Mouse (Mus musculus) heart, embryonic 13.5 days (tissue): ENCODE results near the gene Spata31d1d. TPM values are rescaled to one million over a fixed set of nuclear protein-coding genes. Genes with fewer than 3 reads are reported as not detected.
"Not testable (repeated sequence)": the region's sequence is repeated elsewhere in the genome, so short reads cannot be mapped to it uniquely, and the experiment has no call there.

Source experiments
- ATAC-seq: fragments of 200-750 bp; cut with Nextera tagmentation; 2 replicates; pipeline ENCODE4 v1.8.0; 2017; ENCODE audit warnings: moderate TSS enrichment; ENCODE audit not compliant: insufficient number of reproducible peaks, low FRiP score, low TSS enrichment; ENCODE audit errors: extremely low read depth
- H3K27ac ChIP-seq: fragments of 300-500 bp; sonication (generic); replicated peaks from 2 replicates; pipeline ENCODE4 v1.5.1; 2015; ENCODE audit warnings: moderate library complexity, mild to moderate bottlenecking, inconsistent platforms
- H3K27me3 ChIP-seq: fragments of 300-500 bp; sonication (generic); replicated peaks from 2 replicates; pipeline ENCODE4 v1.6.1; 2015; ENCODE audit warnings: mild to moderate bottlenecking, inconsistent platforms
- H3K36me3 ChIP-seq: fragments of 300-500 bp; sonication (generic); 2 replicates; pipeline ENCODE4 v1.6.1; 2015; ENCODE audit warnings: mild to moderate bottlenecking, inconsistent platforms
- H3K4me1 ChIP-seq: fragments of 300-500 bp; sonication (generic); 2 replicates; pipeline ENCODE4 v1.6.1; 2015; ENCODE audit warnings: inconsistent platforms
- H3K4me2 ChIP-seq: fragments of 300-500 bp; sonication (generic); 2 replicates; pipeline ENCODE4 v1.6.1; 2015; ENCODE audit warnings: inconsistent platforms, mild to moderate bottlenecking, moderate library complexity
- H3K4me3 ChIP-seq: fragments of 300-500 bp; sonication (generic); 2 replicates; pipeline ENCODE4 v1.5.1; 2015; ENCODE audit warnings: moderate library complexity, mild to moderate bottlenecking, inconsistent platforms
- H3K9ac ChIP-seq: fragments of 300-500 bp; sonication (generic); 2 replicates; pipeline ENCODE4 v1.6.1; 2015; ENCODE audit warnings: inconsistent platforms, mild to moderate bottlenecking, moderate library complexity
- H3K9me3 ChIP-seq: fragments of 300-500 bp; sonication (generic); 2 replicates; pipeline ENCODE4 v1.6.1; 2016; ENCODE audit warnings: inconsistent platforms
- WGBS: fragments of 180-500 bp; shearing (Covaris S2); methylation state at CpG from one replicate; pipeline ENCODE4 v1.1.7; 2015; ENCODE audit warnings: mixed read lengths; 5-methylcytosine and 5-hydroxymethylcytosine counted together
- polyA plus RNA-seq: library from polyadenylated mRNA; unstranded; fragments of >200 nt; fragmentation: Nextera tagmentation; extraction: Ambion mirVana; gene quantifications from 2 replicates; pipeline ENCODE4 v1.2.1, GENCODE M21; 2015

Gene Spata31d1d
- polyA plus RNA-seq, 1 experiment from 2014 or later: not detected

- H3K4me3 ChIP-seq: no peak overlapping the region
- H3K9me3 ChIP-seq: no peaks in the 10 kb centered on the region
- no peak overlapping the region for H3K9ac ChIP-seq
- WGBS: 78% methylated on average over 7 of the region's 7 CpGs
- peak overlapping the region; percentile 54; the same call in 1 of the 2 replicates for H3K27ac ChIP-seq
- no peak for ATAC-seq
- H3K4me1 ChIP-seq: peaks cover 5% of the 10 kb centered on the region; the same call in 1 of the 2 replicates
- H3K36me3 ChIP-seq: peaks cover 84% of the 10 kb centered on the region
- no peaks in the 10 kb centered on the region for H3K27me3 ChIP-seq
- no peak overlapping the region for H3K4me2 ChIP-seq
Measured at GRCm38 (mm10) chr13:59756906-59757305, 25.4 kb upstream of the Spata31d1d start.

GRCm38 (mm10) chr13:59750310-59750709, 18.8 kb upstream of the Spata31d1d start:
- peaks cover 25% of the 10 kb centered on the region for H3K36me3 ChIP-seq
- H3K4me2 ChIP-seq: no peak overlapping the region
- H3K27ac ChIP-seq: no peak overlapping the region
- peaks cover 2% of the 10 kb centered on the region; the same call in 1 of the 2 replicates for H3K4me1 ChIP-seq
- no peak for ATAC-seq
- no peaks in the 10 kb centered on the region for H3K9me3 ChIP-seq
- H3K9ac ChIP-seq: no peak overlapping the region
- no peak overlapping the region for H3K4me3 ChIP-seq
- no peaks in the 10 kb centered on the region for H3K27me3 ChIP-seq
- WGBS: 66% methylated on average over 12 of the region's 12 CpGs

GRCm38 (mm10) chr13:59746711-59747110, 15.2 kb upstream of the Spata31d1d start, which contains the start of gene 1700014D04Rik:
Gene 1700014D04Rik (minus strand): TSS chr13:59746752.
- Histone ChIP-seq H3K9me3 (no peaks in the 10 kb centered on the region), H3K4me1 (peaks cover 2% of the 10 kb centered on the region; the same call in 1 of the 2 replicates), H3K4me3 (no peak within 1 kb of the TSS), H3K36me3 (no peaks in the 10 kb centered on the region), H3K4me2 (no peak within 1 kb of the TSS), H3K9ac (no peak within 1 kb of the TSS), H3K27me3 (no peaks in the 10 kb centered on the region), H3K27ac (no peak within 1 kb of the TSS)
- no peak for ATAC-seq
- WGBS: 81% methylated on average over 9 of the region's 9 CpGs

GRCm38 (mm10) chr13:59746164-59746563, 14.6 kb upstream of the Spata31d1d start:
- no peak overlapping the region for H3K4me2 ChIP-seq
- no peak for ATAC-seq

GRCm38 (mm10) chr13:59745462-59745861, 13.9 kb upstream of the Spata31d1d start:
- no peak overlapping the region for H3K4me3 ChIP-seq
- no peaks in the 10 kb centered on the region for H3K9me3 ChIP-seq
- no peak overlapping the region for H3K4me2 ChIP-seq
- no peak overlapping the region for H3K9ac ChIP-seq
- no peaks in the 10 kb centered on the region for H3K27me3 ChIP-seq
- H3K27ac ChIP-seq: no peak overlapping the region
- H3K36me3 ChIP-seq: no peaks in the 10 kb centered on the region
- peaks cover 8% of the 10 kb centered on the region for H3K4me1 ChIP-seq
- ATAC-seq: no peak
- WGBS: 69% methylated on average over 6 of the region's 6 CpGs

More at GRCm38 (mm10) chr13:59746164-59746563, 14.6 kb upstream of the Spata31d1d start:
- no peaks in the 10 kb centered on the region for H3K9me3 ChIP-seq
- H3K36me3 ChIP-seq: no peaks in the 10 kb centered on the region
- H3K4me1 ChIP-seq: peaks cover 4% of the 10 kb centered on the region
- H3K27me3 ChIP-seq: no peaks in the 10 kb centered on the region
- H3K9ac ChIP-seq: no peak overlapping the region
- H3K27ac ChIP-seq: no peak overlapping the region
- 63% methylated on average over 6 of the region's 6 CpGs for WGBS
- H3K4me3 ChIP-seq: no peak overlapping the region

- ATAC-seq: no peak
- no peak overlapping the region for H3K9ac ChIP-seq
- 67% methylated on average over 10 of the region's 10 CpGs for WGBS
- no peak overlapping the region for H3K4me3 ChIP-seq
- H3K9me3 ChIP-seq: no peaks in the 10 kb centered on the region
- no peak overlapping the region for H3K4me2 ChIP-seq
- peaks cover 8% of the 10 kb centered on the region for H3K4me1 ChIP-seq
- H3K27ac ChIP-seq: no peak overlapping the region
- H3K36me3 ChIP-seq: no peaks in the 10 kb centered on the region
- H3K27me3 ChIP-seq: no peaks in the 10 kb centered on the region
Measured at GRCm38 (mm10) chr13:59741697-59742096, 10.1 kb upstream of the Spata31d1d start.

GRCm38 (mm10) chr13:59741096-59741495, 9.5 kb upstream of the Spata31d1d start:
- ATAC-seq: no peak
- WGBS: 58% methylated on average over 11 of the region's 11 CpGs

GRCm38 (mm10) chr13:59739397-59739796, 7.8 kb upstream of the Spata31d1d start:
- Histone ChIP-seq H3K36me3 (no peaks in the 10 kb centered on the region), H3K9ac (no peak overlapping the region), H3K9me3 (no peaks in the 10 kb centered on the region), H3K4me2 (no peak overlapping the region), H3K4me3 (no peak overlapping the region), H3K27me3 (no peaks in the 10 kb centered on the region), H3K27ac (no peak overlapping the region), H3K4me1 (peaks cover 6% of the 10 kb centered on the region; the same call in 1 of the 2 replicates)
- ATAC-seq: no peak
- 79% methylated on average over 4 of the region's 4 CpGs for WGBS

More at GRCm38 (mm10) chr13:59741096-59741495, 9.5 kb upstream of the Spata31d1d start:
- Histone ChIP-seq H3K36me3 (no peaks in the 10 kb centered on the region), H3K4me2 (no peak overlapping the region), H3K27ac (no peak overlapping the region), H3K9me3 (no peaks in the 10 kb centered on the region), H3K4me1 (peaks cover 8% of the 10 kb centered on the region), H3K27me3 (no peaks in the 10 kb centered on the region), H3K4me3 (no peak overlapping the region), H3K9ac (no peak overlapping the region)

- WGBS: 77% methylated on average over 2 of the region's 2 CpGs
- H3K4me2 ChIP-seq: no peak overlapping the region
- H3K4me3 ChIP-seq: no peak overlapping the region
- peaks cover 6% of the 10 kb centered on the region; the same call in 1 of the 2 replicates for H3K4me1 ChIP-seq
- no peak for ATAC-seq
- H3K9ac ChIP-seq: no peak overlapping the region
- no peaks in the 10 kb centered on the region for H3K36me3 ChIP-seq
- no peaks in the 10 kb centered on the region for H3K27me3 ChIP-seq
- H3K9me3 ChIP-seq: no peaks in the 10 kb centered on the region
- no peak overlapping the region for H3K27ac ChIP-seq
Measured at GRCm38 (mm10) chr13:59738455-59738854, 6.9 kb upstream of the Spata31d1d start.

GRCm38 (mm10) chr13:59735190-59735589, 3.6 kb upstream of the Spata31d1d start:
- no peak for ATAC-seq
- Histone ChIP-seq H3K9ac (no peak overlapping the region), H3K27me3 (0 out of 2 replicates have a peak, but pooled peaks cover 3% of the 10 kb centered on the region), H3K36me3 (no peaks in the 10 kb centered on the region), H3K9me3 (no peaks in the 10 kb centered on the region), H3K27ac (no peak overlapping the region), H3K4me3 (no peak overlapping the region), H3K4me1 (no peaks in the 10 kb centered on the region), H3K4me2 (no peak overlapping the region)
- WGBS: 28% methylated on average over 3 of the region's 3 CpGs

- H3K9ac ChIP-seq, H3K4me1 ChIP-seq, H3K9me3 ChIP-seq, ATAC-seq, H3K4me3 ChIP-seq, H3K27me3 ChIP-seq, H3K36me3 ChIP-seq, H3K27ac ChIP-seq, H3K4me2 ChIP-seq: not testable (repeated sequence)
- 29% methylated on average over 6 of the region's 6 CpGs for WGBS
Measured at GRCm38 (mm10) chr13:59734347-59734746, 2.8 kb upstream of the Spata31d1d start.

GRCm38 (mm10) chr13:59733936-59734335, 2.4 kb upstream of the Spata31d1d start:
- H3K9ac ChIP-seq: no peak overlapping the region
- 85% methylated on average over 4 of the region's 4 CpGs for WGBS
- no peaks in the 10 kb centered on the region for H3K36me3 ChIP-seq
- no peaks in the 10 kb centered on the region for H3K9me3 ChIP-seq
- H3K4me1 ChIP-seq: no peaks in the 10 kb centered on the region
- H3K27ac ChIP-seq: no peak overlapping the region
- H3K4me3 ChIP-seq: no peak overlapping the region
- H3K27me3 ChIP-seq: 0 out of 2 replicates have a peak, but pooled peaks cover 6% of the 10 kb centered on the region
- no peak overlapping the region for H3K4me2 ChIP-seq
- no peak for ATAC-seq
